Mouse (Mus musculus) neutrophil, adult 83 days (primary cell): ENCODE results near the gene Olfr1336. TPM values are rescaled to one million over a fixed set of nuclear protein-coding genes. Genes with fewer than 3 reads are reported as not detected.

Experiments used
- total RNA-seq, 2 experiments: library from RNA; stranded (reverse); gene quantifications; one replicate each; pipeline ENCODE4 v1.2.4; 2023

The Olfr1336 gene
- total RNA-seq, result not detected

DNA sequence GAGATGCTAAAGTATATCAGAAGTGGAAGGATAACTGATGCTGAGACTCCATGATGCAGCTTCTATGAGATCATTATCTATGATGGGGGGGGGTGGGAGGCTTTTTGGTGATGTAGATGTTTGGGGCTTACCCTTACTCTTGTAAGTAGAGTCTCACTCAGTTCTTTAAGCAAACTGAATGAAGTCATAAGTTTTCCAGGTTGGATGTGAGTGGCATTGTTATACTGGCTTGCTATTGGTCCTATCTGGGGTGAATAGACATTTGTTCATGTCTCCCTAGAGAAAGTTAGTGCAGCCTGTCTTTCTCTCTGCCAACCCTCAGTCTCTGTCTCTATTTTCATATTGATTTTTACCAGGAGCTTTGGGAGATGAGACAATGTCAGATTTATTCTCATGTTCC is at the start of gene Olfr1336:
TSS of gene Olfr1336 (plus strand) at position 301 of the 400 bp plus-strand sequence.

GRCm38 (mm10) chr7:6410043-6410442 is 45.9 kb upstream of the Olfr1336 start, which contains the start of gene Gm20715:
TSS of gene Gm20715 (plus strand) at chr7:6410277.

GRCm38 (mm10) chr7:6438388-6438787 is 17.6 kb upstream of the Olfr1336 start, which contains the start of gene Olfr1344:
TSS of gene Olfr1344 (plus strand) at chr7:6438688.

GRCm38 (mm10) chr7:6466951-6467350 is 11.0 kb downstream of the Olfr1336 start, which contains the start of gene Olfr1346:
TSS of gene Olfr1346 (plus strand) at chr7:6467101.

GRCm38 (mm10) chr7:6486841-6487240 is 30.9 kb downstream of the Olfr1336 start, which contains the start of gene Olfr5:
TSS of gene Olfr5 (minus strand) at chr7:6486941.

GRCm38 (mm10) chr7:6499655-6500054 is 43.7 kb downstream of the Olfr1336 start, which contains the start of gene Olfr1347:
TSS of gene Olfr1347 (minus strand) at chr7:6499755.

GRCm38 (mm10) chr7:6508648-6509047 is 52.7 kb downstream of the Olfr1336 start, which contains the start of gene Olfr1348:
TSS of gene Olfr1348 (minus strand) at chr7:6508748.

Other genes starting within 250 kb of the Olfr1336 start
- not detected for gene Zscan5b, start 233.9 kb upstream of the Olfr1336 start, total RNA-seq
- gene Epp13, start 203.5 kb upstream of the Olfr1336 start, total RNA-seq, result not detected
- under 1 TPM; 0.40 to 0.66 TPM for gene Zfp667, start 169.6 kb upstream of the Olfr1336 start, total RNA-seq
- gene Zfp583, start 124.9 kb upstream of the Olfr1336 start, total RNA-seq, result under 1 TPM; 0.50 to 0.55 TPM
- gene Gm3854, start 112.4 kb upstream of the Olfr1336 start, total RNA-seq, result not detected
- 1 to 10 TPM in 1 of 2 experiments, under 1 TPM in 1; 0.70 to 1.2 TPM for gene Zfp78, start 92.9 kb upstream of the Olfr1336 start, total RNA-seq
- gene Zfp28, start 72.9 kb upstream of the Olfr1336 start, total RNA-seq, result 1 to 10 TPM; 1.6 to 2.5 TPM
- not detected for gene Smim17, start 57.5 kb upstream of the Olfr1336 start, total RNA-seq
- gene Gm20715, start 45.9 kb upstream of the Olfr1336 start, total RNA-seq, result under 1 TPM in 1 of 2 experiments, not detected in 1; 0.07 TPM
- not detected for gene Olfr1344, start 17.5 kb upstream of the Olfr1336 start, total RNA-seq
- gene Olfr1346, start 10.9 kb downstream of the Olfr1336 start, total RNA-seq, result not detected
- not detected for gene Olfr5, start 30.8 kb downstream of the Olfr1336 start, total RNA-seq
- not detected for gene Olfr1347, start 43.6 kb downstream of the Olfr1336 start, total RNA-seq
- not detected for gene Olfr1348, start 52.6 kb downstream of the Olfr1336 start, total RNA-seq
- gene Olfr1349, start 66.8 kb downstream of the Olfr1336 start, total RNA-seq, result not detected
- gene Olfr1350, start 108.7 kb downstream of the Olfr1336 start, total RNA-seq, result not detected
- gene Zim1, start 240.3 kb downstream of the Olfr1336 start, total RNA-seq, result not detected